Mouse (Mus musculus) stomach, embryonic 16.5 days (tissue): ENCODE results near the gene Pcyt1a. TPM values are rescaled to one million over a fixed set of nuclear protein-coding genes. Genes with fewer than 3 reads are reported as not detected.

Experiments
- ATAC-seq: fragments of 200-750 bp; cut with Nextera tagmentation; 2 replicates; pipeline ENCODE4 v1.8.0; 2017; ENCODE audit warnings: moderate number of reproducible peaks, moderate TSS enrichment; ENCODE audit not compliant: insufficient read depth, low FRiP score
- H3K27ac ChIP-seq: fragments of 300-500 bp; sonication (generic); 2 replicates; pipeline ENCODE4 v1.5.1; 2014; ENCODE audit warnings: low read length
- H3K27me3 ChIP-seq: fragments of 300-500 bp; sonication (generic); 2 replicates; pipeline ENCODE4 v1.6.1; 2014; ENCODE audit warnings: low read length, control low read depth, mixed read lengths; ENCODE audit not compliant: control insufficient read depth, insufficient read depth
- H3K36me3 ChIP-seq: fragments of 300-500 bp; sonication (generic); 2 replicates; pipeline ENCODE4 v1.6.1; 2014; ENCODE audit warnings: low read length; ENCODE audit not compliant: control insufficient read depth, insufficient read depth
- H3K4me1 ChIP-seq: fragments of 300-500 bp; sonication (generic); 2 replicates; pipeline ENCODE4 v1.6.1; 2014; ENCODE audit warnings: low read length, control low read depth, mixed read lengths; ENCODE audit not compliant: control insufficient read depth, insufficient read depth
- H3K4me2 ChIP-seq: fragments of 300-500 bp; sonication (generic); 2 replicates; pipeline ENCODE4 v1.6.1; 2014; ENCODE audit warnings: low read depth, low read length, mixed read lengths
- H3K4me3 ChIP-seq: fragments of 300-500 bp; sonication (generic); replicated peaks from 2 replicates; pipeline ENCODE4 v1.5.1; 2014; ENCODE audit warnings: mild to moderate bottlenecking, low read length
- H3K9ac ChIP-seq: fragments of 300-500 bp; sonication (generic); 2 replicates; pipeline ENCODE4 v1.6.1; 2014; ENCODE audit warnings: low read length
- H3K9me3 ChIP-seq: fragments of 300-500 bp; sonication (generic); replicated peaks from 2 replicates; pipeline ENCODE4 v1.6.1; 2016; ENCODE audit warnings: low read length, control low read depth; ENCODE audit not compliant: control insufficient read depth
- WGBS: fragments of 180-500 bp; shearing (Covaris S2); extraction: QIAGEN DNeasy Blood & Tissue Kit; methylation state at CpG from one replicate; pipeline ENCODE4 v1.1.7; 2014; 5-methylcytosine and 5-hydroxymethylcytosine counted together
- polyA plus RNA-seq: library from polyadenylated mRNA; unstranded; fragments of >200 nt; fragmentation: Nextera tagmentation; extraction: Ambion mirVana; gene quantifications from 2 replicates; pipeline ENCODE4 v1.2.1, GENCODE M21; 2015

The Pcyt1a gene
- polyA plus RNA-seq, 1 experiment from 2014 or later = 42.0 TPM

GRCm38 (mm10) chr16:32398206-32398605 lies 32.5 kb upstream of the Pcyt1a start:
- Histone ChIP-seq H3K9ac (no peak overlapping the region), H3K9me3 (no peaks in the 10 kb centered on the region), H3K4me2 (no peak overlapping the region), H3K4me3 (no peak overlapping the region), H3K27me3 (no peaks in the 10 kb centered on the region), H3K4me1 (no peaks in the 10 kb centered on the region), H3K36me3 (peaks cover 1% of the 10 kb centered on the region; the same call in 1 of the 2 replicates), H3K27ac (no peak overlapping the region)
- ATAC-seq = no peak
- 73% methylated on average over 3 of the region's 3 CpGs for WGBS

- Histone ChIP-seq H3K4me1 (no peaks in the 10 kb centered on the region), H3K27me3 (no peaks in the 10 kb centered on the region), H3K36me3 (no peaks in the 10 kb centered on the region), H3K4me2 (no peak within 1 kb of the TSS), H3K27ac (no peak within 1 kb of the TSS), H3K9ac (no peak within 1 kb of the TSS), H3K9me3 (no peaks in the 10 kb centered on the region), H3K4me3 (no peak within 1 kb of the TSS)
- no peak for ATAC-seq
- WGBS = 57% methylated on average over 7 of the region's 7 CpGs
Measured at GRCm38 (mm10) chr16:32400267-32400666, 30.5 kb upstream of the Pcyt1a start, which contains the start of gene Tm4sf19. Gene Tm4sf19, plus strand, starts transcription at chr16:32400506.

- no peak for ATAC-seq
- Histone ChIP-seq H3K9me3 (no peaks in the 10 kb centered on the region), H3K9ac (no peak overlapping the region), H3K36me3 (no peaks in the 10 kb centered on the region), H3K27me3 (no peaks in the 10 kb centered on the region), H3K27ac (no peak overlapping the region), H3K4me1 (no peaks in the 10 kb centered on the region), H3K4me2 (no peak overlapping the region), H3K4me3 (no peak overlapping the region)
- 63% methylated on average over 9 of the region's 9 CpGs for WGBS
Measured at GRCm38 (mm10) chr16:32401335-32401965, 29.3 kb upstream of the Pcyt1a start.

GRCm38 (mm10) chr16:32402818-32403217 lies 27.9 kb upstream of the Pcyt1a start:
- Histone ChIP-seq H3K9me3 (no peaks in the 10 kb centered on the region), H3K9ac (no peak overlapping the region), H3K4me2 (no peak overlapping the region), H3K27me3 (no peaks in the 10 kb centered on the region), H3K4me1 (no peaks in the 10 kb centered on the region), H3K4me3 (no peak overlapping the region), H3K36me3 (no peaks in the 10 kb centered on the region), H3K27ac (no peak overlapping the region)
- no peak for ATAC-seq
- 81% methylated on average over 3 of the region's 3 CpGs for WGBS

GRCm38 (mm10) chr16:32405716-32406115 lies 25.0 kb upstream of the Pcyt1a start:
- H3K36me3 ChIP-seq = no peaks in the 10 kb centered on the region
- 92% methylated on average over 9 of the region's 9 CpGs for WGBS
- no peak overlapping the region for H3K27ac ChIP-seq
- no peaks in the 10 kb centered on the region for H3K9me3 ChIP-seq
- no peak overlapping the region for H3K9ac ChIP-seq
- H3K4me1 ChIP-seq = no peaks in the 10 kb centered on the region
- no peak overlapping the region for H3K4me2 ChIP-seq
- H3K27me3 ChIP-seq = no peaks in the 10 kb centered on the region
- ATAC-seq = no peak
- no peak overlapping the region for H3K4me3 ChIP-seq

GRCm38 (mm10) chr16:32406671-32407070 lies 24.1 kb upstream of the Pcyt1a start:
- Histone ChIP-seq H3K4me2 (no peak overlapping the region), H3K27ac (no peak overlapping the region), H3K4me3 (no peak overlapping the region), H3K4me1 (no peaks in the 10 kb centered on the region), H3K9ac (no peak overlapping the region), H3K27me3 (no peaks in the 10 kb centered on the region), H3K9me3 (no peaks in the 10 kb centered on the region), H3K36me3 (no peaks in the 10 kb centered on the region)
- 72% methylated on average over 6 of the region's 6 CpGs for WGBS
- no peak for ATAC-seq

- no peak overlapping the region for H3K27ac ChIP-seq
- no peaks in the 10 kb centered on the region for H3K4me1 ChIP-seq
- 72% methylated on average over 10 of the region's 10 CpGs for WGBS
- no peak for ATAC-seq
- no peak overlapping the region for H3K9ac ChIP-seq
- H3K4me2 ChIP-seq = no peak overlapping the region
- no peaks in the 10 kb centered on the region for H3K27me3 ChIP-seq
- no peak overlapping the region for H3K4me3 ChIP-seq
- H3K36me3 ChIP-seq = no peaks in the 10 kb centered on the region
- H3K9me3 ChIP-seq = no peaks in the 10 kb centered on the region
Measured at GRCm38 (mm10) chr16:32407730-32408129, 23.0 kb upstream of the Pcyt1a start.

- no peak for ATAC-seq
- no peaks in the 10 kb centered on the region for H3K27me3 ChIP-seq
- no peak overlapping the region for H3K4me2 ChIP-seq
- H3K36me3 ChIP-seq = no peaks in the 10 kb centered on the region
- H3K27ac ChIP-seq = no peak overlapping the region
- H3K9ac ChIP-seq = no peak overlapping the region
- peaks cover 4% of the 10 kb centered on the region; the same call in 1 of the 2 replicates for H3K9me3 ChIP-seq
- WGBS = 45% methylated on average over 1 of the region's 1 CpGs
- peaks cover 8% of the 10 kb centered on the region; the same call in 1 of the 2 replicates for H3K4me1 ChIP-seq
- H3K4me3 ChIP-seq = no peak overlapping the region
Measured at GRCm38 (mm10) chr16:32417457-32417856, 13.3 kb upstream of the Pcyt1a start.

- peak; percentile 97 for ATAC-seq
- H3K27ac ChIP-seq = peak within 1 kb of the TSS; percentile 88
- no peaks in the 10 kb centered on the region for H3K27me3 ChIP-seq
- 1% methylated on average over 45 of the region's 45 CpGs for WGBS
- peak within 1 kb of the TSS; percentile 84 for H3K9ac ChIP-seq
- peaks cover 8% of the 10 kb centered on the region; the same call in 1 of the 2 replicates for H3K4me1 ChIP-seq
- peaks cover 4% of the 10 kb centered on the region; the same call in 1 of the 2 replicates for H3K9me3 ChIP-seq
- H3K36me3 ChIP-seq = no peaks in the 10 kb centered on the region
- H3K4me2 ChIP-seq = peak within 1 kb of the TSS; percentile 67
- H3K4me3 ChIP-seq = peak within 1 kb of the TSS; percentile 69
Measured at GRCm38 (mm10) chr16:32419517-32420483, 10.9 kb upstream of the Pcyt1a start, which contains the start of gene Tctex1d2. Gene Tctex1d2, plus strand, starts transcription at chr16:32419702.
